Mouse (Mus musculus) naive thymus-derived CD4-positive, alpha-beta T cell, adult 2 months (primary cell): Measurements from ENCODE around the gene Tnnt3.

Source experiments
- DNase-seq: peaks from one replicate; pipeline ENCODE4 v3.0.0-alpha.2; 2011; ENCODE audit warnings: low read depth

The Tnnt3 gene

DNA sequence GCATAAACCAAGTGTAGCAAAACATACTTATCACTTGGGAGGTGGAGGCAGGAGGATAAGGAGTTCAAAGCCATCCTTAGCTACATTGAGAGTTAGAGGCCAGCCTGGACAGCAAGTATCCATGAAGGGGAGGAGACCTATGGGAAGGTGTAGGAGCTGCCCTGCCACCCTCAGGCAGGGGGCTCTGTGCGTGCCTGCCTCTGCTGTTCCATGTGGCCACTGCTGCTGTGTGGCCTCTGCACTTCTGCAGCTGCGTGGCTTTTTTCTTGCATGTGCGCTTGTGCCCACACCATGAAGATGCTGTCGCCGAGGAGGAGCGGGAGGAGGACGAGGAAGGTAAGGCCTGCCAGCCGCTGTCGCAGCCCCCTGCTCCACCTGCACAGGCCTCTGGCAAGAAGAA, 8.8 kb downstream of the Tnnt3 start:
- no peak for DNase-seq

DNA sequence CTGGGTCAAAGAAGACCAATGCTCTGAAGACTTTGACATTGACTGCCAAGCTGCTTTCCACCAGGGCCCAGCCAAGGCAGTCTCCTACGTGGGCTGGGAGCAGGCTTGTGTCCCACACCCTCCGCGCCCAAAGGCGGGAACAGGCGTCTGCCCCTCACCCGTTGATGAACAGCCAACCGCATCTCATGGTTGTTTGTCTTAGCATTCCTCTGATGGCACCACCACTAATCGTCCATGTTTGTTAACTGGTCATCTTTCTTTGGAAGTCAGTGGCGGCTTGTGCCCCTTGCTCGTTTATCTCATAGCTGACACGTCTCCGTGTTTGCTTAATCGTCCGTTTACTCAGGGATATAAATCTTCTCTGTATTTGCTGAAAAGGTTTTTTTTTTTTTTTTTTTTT, 10.9 kb downstream of the Tnnt3 start:
- no peak for DNase-seq

DNA sequence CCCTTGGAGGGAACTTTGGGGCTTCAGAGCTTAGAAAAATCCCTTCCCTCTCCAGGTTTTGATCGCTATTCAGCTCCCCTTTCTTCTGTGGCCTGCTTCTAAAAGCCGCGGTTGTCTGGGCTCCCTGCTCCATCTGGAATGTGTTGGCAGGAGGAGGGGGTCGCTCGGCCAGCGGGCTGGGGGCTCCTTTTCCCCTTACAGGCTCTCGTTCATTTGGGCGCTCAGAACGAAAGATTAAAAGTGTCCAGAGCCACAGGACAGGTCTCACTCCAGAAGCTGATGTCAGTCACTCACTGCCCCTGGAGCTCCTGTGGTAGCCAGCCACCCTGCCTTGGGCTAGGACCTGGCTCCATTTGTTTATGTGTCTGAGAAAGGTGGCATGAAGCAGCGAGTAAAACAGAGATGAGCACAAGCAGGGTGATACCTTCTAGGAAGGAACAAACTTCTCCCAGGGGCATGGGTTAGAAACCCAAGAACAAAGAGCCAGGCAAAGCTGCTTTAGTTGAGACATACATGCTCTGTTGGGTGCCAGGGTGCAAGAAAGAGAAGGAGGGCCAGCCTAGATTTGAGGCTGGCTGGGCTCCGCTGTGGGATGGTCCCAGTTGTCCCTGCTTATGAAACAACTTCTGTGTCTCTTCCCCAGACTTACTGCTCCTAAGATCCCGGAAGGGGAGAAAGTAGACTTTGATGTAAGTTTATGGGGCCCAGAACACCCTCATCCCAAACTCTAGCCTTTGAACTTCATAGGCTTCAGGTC, 11.6 kb downstream of the Tnnt3 start:
- no peak for DNase-seq

DNA sequence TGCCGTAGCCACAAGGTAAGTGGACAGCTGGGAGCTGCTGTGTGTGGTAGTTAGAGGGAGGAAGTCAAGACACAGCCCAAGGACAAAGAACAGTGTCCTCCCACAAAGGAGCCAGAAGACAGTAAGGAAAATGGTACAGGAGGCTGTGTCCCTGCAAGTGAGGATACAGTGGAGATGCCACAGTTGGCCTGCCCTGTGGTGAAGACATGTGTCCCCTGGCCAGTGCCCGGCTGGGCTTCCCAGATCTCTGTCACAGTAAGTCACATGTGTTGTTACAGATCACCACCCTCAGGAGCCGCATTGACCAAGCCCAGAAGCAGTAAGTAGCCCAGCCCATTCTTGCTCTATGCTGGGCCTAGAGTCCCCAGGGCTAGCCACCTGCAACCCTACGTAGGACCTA, 15.4 kb downstream of the Tnnt3 start:
- no peak for DNase-seq

DNA sequence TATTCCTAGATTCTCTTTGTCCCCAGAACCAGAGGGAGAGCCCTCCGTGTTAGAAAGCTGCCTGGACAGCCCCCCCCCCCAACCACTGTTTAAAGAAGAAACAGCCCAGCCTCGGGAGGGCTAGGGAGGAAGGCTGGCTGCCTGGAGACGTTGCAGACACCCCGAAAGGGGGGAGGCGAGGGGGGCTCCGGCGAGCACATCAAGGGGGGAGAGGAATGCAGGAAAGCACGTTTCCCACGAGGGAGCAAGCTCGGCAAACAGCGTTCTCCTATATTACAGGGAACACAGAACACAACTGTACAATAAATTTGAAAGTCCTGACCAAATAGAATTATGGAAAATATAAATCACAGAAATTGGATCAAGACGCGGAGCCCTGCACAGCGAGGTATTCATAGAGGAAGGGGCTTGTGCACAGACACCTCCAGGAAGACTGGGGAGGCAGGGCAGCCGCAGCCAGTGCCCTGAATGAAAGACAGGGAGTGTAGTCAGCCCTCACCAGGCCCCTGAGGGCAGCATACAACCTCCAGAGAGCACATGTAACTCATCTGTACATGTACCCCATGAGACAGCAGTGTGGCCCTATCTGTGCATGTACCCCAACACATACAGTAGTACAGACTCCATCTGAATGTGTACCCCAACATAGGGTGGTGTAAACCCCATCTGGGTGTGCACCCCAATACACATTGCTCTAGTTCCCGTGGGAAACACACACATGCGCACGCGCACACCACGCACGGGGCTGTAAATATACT, 17.8 kb downstream of the Tnnt3 start:
- no peak for DNase-seq

DNA sequence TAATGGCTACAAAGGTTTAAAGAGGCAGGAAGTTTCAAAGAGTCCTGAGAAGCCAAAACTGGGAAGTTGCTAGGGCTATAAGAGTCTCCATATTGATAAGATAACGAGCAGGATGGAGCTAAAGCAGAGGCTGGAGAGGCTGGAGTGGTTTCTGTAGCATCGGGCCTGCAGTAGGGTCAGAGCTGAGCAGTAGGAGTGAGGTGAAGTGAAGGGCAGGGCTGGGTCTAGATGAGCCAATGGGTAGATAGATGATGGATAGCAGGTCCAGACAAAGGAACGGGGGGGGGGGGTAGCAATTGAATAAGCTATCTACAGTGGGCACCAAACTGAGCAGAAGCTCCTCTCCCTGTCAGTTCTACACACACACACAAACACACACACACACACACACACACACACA, 18.9 kb downstream of the Tnnt3 start:
- no peak for DNase-seq

DNA sequence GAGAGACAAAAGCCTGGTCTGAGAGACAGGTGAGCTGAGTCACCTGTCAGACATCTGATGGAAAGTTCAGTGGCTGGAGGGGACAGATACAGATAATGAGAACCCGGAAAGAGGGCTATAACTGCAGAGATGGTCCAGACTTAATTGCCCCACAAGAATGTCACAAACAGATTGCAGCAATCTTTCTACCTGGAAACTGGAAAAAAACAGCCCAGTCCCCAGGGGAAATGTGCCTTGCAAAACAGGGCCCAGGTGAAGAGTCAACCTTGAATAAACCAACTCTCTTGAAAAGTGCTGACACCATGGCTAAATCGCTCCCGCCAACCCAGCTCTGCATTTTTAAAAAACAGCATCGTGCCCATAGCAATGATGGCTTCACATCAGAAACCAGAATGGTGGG, 21.7 kb downstream of the Tnnt3 start:
- DNase-seq, result no peak

DNA sequence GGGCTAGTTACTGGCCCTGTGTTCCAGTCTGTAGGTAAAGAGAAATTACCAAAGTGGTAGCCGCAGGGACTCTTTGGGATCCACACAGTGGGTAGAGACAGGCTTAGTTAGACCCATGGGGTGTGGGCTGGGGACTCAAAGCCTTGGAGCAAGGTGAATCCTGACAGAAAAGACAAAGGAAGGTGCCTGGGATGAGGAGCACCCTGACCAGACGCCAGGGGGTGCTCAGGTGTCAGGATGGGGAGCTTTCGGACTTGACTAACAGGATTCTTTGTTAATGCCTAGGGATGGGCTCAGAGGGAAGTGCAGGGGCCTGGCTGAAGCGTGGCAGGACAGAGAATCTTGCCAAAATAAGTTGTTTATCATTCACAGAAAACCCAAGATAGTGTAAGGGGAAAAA, 23.7 kb downstream of the Tnnt3 start:
- DNase-seq, result no peak

DNA sequence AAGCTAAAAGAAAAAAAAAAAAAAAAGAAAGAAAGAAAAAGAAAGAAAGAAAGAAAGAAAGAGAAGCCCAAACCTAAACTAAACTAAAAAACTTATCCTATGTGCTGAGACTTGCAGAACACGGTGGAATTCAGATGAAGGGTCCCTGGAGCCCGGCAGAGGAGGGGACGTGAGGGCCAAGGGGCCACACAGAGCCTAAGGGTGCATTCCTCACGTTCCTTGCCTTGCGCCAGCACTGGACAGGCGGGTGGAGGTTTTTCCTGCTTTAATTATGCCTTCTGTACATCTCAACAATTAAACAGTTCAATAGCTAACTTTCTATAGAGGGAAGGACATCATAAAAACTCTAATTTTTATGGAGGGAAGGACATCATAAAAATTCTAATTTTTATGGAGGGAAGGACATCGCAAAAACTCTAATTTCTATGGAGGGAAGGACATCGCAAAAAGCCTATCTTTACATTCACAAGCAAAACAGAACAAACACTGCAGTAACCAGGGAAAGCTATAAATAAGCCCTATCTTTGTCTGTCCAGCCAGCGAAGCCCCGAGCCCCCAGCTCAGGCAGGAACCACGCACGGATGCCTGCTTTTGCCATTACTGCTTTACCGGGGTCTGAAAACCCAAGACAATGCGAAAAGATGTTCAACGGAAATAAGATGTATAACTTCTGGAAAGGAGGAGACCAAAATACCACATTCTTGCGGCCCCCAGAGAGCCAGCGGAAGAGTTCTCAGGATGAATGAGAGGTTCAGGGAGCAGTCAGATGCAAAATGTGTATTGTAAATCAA, 24.8 kb downstream of the Tnnt3 start:
- no peak for DNase-seq

DNA sequence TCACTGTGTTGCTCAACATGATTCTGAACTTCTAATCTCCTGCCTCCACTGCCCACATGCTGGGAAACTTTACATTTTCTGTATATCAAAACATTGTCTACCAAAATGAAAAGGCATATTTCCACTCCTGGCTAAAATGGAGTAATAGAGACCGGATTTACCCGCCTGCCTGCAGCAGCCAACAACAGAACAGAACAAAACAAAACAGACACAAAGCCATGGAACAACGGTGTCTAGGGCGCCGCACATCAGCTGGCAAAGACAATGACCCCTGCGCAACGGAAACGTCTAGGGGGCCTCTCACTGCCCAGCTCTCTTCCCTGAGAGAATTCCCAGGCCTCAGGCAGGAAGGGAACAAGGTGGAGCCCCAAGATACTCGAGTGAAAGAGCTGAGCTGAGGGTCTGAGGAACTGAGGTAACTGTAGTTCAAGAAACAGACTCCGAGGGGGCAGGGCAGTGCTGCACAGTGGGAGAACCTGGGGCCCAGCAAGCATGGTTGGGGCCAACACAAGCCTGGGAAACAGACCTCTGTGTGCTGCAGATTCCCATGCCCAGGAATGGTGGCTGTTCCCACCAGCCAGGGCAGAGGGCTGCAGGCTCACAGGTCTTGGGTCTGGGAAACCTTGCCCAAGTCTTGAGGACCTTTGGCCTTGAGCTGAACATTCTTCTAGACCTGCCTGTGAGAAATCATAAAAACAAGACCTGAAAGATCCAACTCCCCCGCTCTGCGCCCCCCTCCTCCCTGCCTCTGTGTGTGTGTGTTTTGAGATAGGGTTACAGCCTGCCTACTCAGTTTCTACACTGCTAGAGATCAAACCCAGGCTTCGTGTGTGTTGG, 26.9 kb downstream of the Tnnt3 start:
- DNase-seq, result no peak

DNA sequence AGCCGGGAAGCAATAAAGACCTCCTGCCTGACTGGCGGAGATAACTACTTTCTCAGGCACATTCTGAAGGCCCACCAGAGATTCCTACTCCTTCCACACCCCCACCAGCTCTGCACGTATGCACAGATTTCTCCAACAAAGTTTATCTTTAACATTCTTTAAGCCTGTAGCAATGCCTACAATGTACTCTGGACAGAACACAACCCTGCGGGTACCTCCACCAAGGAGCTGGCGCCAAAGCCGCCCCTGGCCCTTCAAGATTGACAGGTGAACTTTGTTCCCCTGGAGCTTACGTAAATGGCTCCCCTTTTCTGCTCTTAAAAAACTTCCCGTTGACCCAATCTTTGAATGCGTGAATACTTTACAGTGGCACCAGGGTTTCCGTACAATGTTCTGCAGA, 30.7 kb downstream of the Tnnt3 start:
- DNase-seq, result no peak

DNA sequence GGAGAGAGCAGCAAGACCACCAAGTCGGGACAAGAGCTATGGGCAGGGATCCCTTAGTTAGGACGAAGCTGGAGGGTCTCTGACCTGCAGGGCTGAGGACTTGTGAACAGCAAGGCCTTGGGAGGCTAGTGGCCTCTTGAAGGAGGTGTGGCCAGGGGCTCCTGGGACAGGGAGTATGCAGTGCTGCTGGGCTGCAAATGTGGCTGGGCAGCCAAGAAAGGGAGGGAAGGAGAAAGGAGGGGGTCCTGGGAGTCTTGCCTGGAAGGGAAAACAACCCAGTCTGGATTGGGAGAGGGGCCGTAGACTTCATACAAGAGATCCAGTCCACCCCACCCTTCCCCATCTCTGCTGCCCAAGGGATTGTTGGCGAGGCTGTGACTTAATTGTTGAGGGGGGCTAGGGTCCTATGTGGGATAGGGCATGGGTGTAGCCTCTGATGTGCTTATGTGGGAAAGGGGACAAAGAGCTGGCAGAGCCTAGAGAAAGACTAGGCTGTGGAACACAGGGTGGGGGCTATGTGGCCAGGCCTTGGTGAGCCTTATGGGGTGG, 33.4 kb downstream of the Tnnt3 start:
- DNase-seq, result peak; percentile 18

DNA sequence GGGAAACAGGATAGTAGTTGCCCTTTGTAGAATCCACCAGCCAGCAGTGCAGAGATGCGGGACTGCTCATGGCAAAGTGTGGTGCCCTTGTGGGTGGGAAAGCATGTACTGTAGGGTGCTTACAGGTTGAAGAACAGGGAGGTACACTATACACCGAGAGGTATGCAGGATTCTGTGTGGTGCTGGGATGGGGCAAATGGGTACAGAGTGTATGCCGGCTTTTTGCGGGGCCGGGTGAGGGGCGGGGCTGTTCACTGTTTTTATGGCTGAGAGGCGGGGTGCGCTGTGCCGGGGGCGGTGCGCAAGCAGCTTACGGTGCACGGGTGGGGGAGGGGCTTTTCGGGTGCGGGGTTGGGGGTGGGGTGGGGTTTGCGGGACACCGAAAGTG, 34.0 kb downstream of the Tnnt3 start, which contains the start of gene Mrpl23:
TSS of gene Mrpl23 (plus strand) at position 16 of the 388 bp plus-strand sequence.
- DNase-seq, result no peak

DNA sequence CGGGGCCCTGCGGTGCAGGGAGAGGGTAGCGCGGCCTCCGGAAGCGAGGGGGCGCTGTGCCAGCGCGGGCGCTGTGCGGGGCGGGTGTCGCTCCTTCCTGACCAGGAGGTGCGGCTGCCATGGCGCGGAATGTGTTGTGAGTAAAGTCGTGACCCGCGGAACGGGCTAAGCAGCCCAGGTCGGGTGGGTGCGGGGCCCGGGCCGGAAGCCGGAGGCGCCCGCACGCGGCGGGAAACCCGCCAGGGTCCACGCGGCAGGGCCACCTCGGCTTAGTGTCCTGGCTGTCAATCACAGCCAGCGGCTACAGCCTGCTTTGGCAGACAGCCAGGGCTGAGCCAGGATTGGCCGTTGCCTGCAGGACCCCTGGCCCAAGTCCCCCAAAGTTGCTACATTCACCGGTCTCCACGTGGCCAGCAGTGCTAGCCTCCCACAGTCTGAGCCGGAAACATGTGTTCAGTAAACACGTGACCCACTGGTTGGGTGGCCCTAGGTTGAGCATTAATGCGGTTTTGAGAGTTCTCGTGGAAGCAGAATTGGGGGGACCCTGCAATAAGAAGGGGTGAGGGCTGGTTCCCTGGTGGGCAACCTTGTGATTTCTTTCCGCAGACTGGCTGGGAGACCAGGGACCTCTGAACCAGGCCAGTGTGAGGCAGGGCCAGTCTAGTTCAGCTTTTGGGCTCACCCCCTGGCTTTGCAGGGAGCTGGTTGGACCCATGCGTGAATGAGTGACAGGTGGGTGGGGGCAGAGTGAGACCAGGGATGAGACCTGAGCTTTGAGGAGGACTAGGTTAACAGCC, 34.6 kb downstream of the Tnnt3 start:
- peak; percentile 93 for DNase-seq

DNA sequence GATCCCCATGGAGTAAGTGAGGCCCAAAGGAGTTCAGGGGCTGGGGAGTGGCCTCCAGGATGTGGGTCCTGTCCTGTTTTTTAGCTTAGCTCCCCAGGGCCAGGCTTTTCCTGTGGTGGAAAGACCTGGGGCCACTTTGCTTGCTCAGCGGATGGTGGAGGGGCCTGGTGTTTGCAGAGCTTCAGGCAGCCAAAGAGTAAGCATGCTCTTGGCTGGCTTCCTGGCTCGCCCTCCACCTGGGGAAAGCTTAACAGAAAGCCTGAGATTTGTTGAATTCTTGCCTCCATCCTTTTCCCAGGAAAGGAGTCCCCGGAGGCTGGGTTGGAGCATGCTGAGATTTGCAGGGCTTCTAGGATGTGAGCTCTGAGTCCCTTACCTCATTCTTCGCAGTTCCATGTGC, 36.5 kb downstream of the Tnnt3 start:
- DNase-seq, result no peak

DNA sequence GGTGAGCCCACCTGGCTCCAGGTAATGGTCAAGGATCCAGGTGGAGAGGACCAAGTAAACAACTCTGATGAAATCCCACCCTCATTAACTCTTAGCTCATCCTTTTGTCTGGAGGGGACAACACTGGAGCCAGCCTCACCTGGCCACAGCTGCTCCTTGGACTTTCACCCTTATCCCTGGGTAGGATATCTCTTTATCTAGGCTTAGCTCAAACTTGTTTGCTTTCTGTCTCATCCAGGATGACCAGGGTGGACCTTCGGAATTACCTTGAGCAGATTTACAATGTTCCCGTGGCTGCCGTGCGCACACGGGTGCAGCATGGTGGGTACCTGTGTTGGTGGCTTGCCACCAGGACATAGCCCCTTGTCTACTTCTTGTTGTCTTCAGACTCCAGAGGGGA, 37.2 kb downstream of the Tnnt3 start:
- no peak for DNase-seq

DNA sequence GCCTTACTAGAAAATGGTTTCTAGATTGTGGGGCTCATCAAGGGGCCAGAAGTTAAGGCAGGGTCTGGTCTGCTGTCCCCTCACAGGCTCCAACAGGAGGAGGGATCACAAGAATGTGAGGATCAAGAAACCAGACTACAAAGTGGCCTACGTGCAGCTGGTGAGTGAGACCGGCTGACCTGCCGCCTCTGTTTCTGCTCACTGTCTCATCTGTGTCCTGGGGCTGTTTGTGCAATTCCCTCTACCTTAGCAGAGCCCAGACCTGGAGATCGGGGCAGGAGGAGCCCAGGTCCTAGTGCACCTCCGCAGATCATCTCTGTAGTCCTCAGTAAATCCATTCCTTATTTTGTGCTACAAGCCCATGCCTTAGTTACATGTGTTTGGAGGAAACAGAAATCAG, 38.5 kb downstream of the Tnnt3 start:
- DNase-seq, result no peak

DNA sequence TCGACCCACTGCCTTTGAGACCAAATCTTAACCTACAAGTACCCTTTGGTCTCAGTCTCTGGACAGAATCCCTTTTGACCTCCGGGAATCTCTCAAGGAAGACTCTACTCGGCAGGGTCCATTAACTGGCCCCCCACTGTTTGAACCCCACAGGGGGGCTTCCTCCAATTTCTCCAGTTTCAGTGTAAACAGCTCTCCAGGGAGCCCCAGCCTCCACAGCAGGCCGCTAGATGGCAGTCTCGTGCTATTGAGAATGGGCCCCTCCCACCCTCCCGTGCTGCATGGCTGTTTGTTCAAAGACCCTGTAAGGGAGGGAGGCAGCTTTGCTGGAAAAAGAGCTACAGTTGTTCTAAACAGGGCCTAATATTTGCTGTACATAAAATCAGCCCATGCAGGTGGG, 39.2 kb downstream of the Tnnt3 start:
- DNase-seq, result peak; percentile 76

DNA sequence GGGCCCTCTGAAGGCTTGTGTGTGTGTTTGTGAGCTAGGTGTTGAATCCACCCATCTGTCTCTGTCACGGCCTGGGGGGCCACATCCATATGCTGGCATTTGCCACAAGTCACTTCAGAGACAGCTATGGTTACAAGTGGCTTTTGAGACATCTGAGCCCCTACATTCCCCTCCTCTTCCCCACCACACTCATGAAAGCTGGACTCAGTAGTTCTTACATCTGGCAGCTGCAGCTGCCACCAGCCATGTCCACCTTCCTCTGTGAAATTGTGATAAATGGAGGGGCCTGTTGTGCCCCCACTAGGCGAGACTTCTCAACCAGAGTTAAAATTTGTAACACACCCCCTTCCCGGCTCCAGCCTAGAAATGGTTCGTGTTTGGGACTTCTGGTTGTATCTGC, 39.7 kb downstream of the Tnnt3 start:
- DNase-seq, result no peak

DNA sequence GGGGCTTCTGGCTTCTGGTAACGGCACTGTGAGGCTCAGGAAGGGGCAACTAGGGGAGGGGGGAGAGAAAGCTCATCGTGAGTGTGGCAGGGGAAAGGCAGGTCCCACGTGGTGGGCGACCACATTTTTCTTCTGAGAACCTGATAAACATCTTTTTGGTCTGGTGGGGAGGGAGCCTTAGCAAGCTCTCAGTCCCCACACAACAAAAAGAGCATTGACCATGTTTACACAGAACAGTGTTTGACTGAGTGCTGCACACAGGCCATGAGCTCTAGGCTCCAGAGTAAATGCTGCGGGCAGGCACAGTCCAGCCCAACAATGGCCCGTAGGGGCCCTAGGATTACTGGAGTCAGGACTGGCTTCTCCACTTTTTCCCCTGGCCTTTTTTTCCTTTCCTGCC, 40.1 kb downstream of the Tnnt3 start:
- DNase-seq, result no peak

DNA sequence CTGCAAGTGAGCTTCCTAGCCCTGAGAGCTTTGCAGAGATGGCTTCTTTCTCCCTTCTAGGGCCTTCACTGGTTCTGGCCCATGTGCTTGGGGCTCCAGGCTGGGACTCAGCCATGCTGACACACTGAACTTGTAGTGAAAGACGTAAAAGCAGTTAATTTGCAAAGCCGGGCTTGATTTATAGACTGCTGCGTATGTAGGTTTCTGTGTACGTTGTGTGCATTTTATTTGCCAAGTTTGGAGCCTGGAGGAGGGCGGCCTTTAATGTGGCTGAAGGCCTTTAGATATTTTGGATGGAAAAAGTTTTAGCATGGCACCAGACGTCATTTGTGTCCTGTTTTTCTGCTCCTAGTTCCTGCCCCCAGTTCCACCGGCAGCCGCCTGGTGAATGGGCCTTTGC, 41.2 kb downstream of the Tnnt3 start:
- DNase-seq, result no peak
